Comparison of ENCODE assay signal across 8 mouse cellular contexts in the genomic region with DNA sequence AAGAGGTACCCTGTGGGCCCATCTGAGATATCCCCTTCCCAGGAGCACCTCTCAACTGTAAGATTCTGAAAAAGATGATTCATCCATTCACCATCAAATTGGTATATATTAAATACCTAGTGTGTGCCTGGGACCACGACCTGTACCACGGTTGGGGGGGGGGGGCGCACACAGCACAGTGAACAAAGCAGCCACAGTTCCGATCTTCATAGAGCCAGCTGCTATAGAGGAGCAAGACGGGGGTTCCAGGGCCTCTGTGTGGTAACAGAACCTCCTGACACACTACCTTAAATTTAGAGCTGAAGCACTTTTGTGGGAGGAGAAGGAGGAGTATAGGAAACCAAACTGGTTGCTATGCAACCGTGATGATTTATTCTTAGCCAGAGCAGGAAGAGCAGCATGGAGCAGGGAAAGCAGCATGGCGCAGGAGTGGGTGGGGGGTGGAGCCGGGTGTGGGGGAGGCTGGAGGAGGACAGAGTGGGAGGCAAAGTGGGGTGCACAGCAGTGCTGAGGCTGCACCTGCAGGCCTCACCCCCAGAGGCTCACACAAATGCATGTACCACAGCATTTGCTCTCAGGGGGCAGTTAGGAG.
DNase-seq lines count a peak whose midpoint lies in the region; ATAC-seq lines count a peak whose summit lies in the region.

No protein-coding gene starts in this region.

- H3K9ac ChIP-seq in hindbrain, embryonic 11.5 days (ENCODE audit: low read depth, low read length) = no peak overlapping the region
- H3K9ac ChIP-seq in embryonic facial prominence, embryonic 15.5 days = no peak overlapping the region
- no peak overlapping the region for H3K9ac ChIP-seq in intestine, embryonic 16.5 days (ENCODE audit: low read depth, low read length)
- no peak overlapping the region for H3K9ac ChIP-seq in limb, embryonic 15.5 days

- H3K4me2 ChIP-seq in hindbrain, embryonic 11.5 days (replicated peaks; ENCODE audit: low read depth, low read length) = no peak overlapping the region
- H3K4me2 ChIP-seq in embryonic facial prominence, embryonic 15.5 days (replicated peaks) = no peak overlapping the region
- H3K4me2 ChIP-seq in intestine, embryonic 16.5 days (ENCODE audit: low read depth, low read length) = no peak overlapping the region
- H3K4me2 ChIP-seq in limb, embryonic 15.5 days = no peak overlapping the region

- H3K27ac ChIP-seq in hindbrain, embryonic 11.5 days (ENCODE audit: low read depth, low read length) = no peak overlapping the region
- no peak overlapping the region for H3K27ac ChIP-seq in hindbrain, embryonic 10.5 days
- no peak overlapping the region for H3K27ac ChIP-seq in embryonic facial prominence, embryonic 15.5 days (replicated peaks)
- no peak overlapping the region for H3K27ac ChIP-seq in intestine, embryonic 16.5 days (ENCODE audit: low read length)
- H3K27ac ChIP-seq in limb, embryonic 15.5 days = no peak overlapping the region

- peaks cover 19% of the 10 kb centered on the region for H3K4me1 ChIP-seq in hindbrain, embryonic 11.5 days (replicated peaks; ENCODE audit: control insufficient read depth, insufficient read depth, low read length)
- peaks cover 73% of the 10 kb centered on the region for H3K4me1 ChIP-seq in hindbrain, embryonic 10.5 days (replicated peaks)
- peaks cover 14% of the 10 kb centered on the region for H3K4me1 ChIP-seq in embryonic facial prominence, embryonic 15.5 days
- peaks cover 11% of the 10 kb centered on the region for H3K4me1 ChIP-seq in intestine, embryonic 16.5 days (ENCODE audit: control insufficient read depth, insufficient read depth, low read length)
- H3K4me1 ChIP-seq in limb, embryonic 15.5 days = peaks cover 18% of the 10 kb centered on the region

- ATAC-seq in hindbrain, embryonic 11.5 days (ENCODE audit: low FRiP score) = peak; percentile 75; the same call in 1 of the 2 replicates
- peak; percentile 69 for ATAC-seq in embryonic facial prominence, embryonic 15.5 days (ENCODE audit: insufficient number of reproducible peaks, low FRiP score, low TSS enrichment, low read depth)
- peak; percentile 31; the same call in 1 of the 2 replicates for ATAC-seq in intestine, embryonic 16.5 days
- peak; percentile 61; the same call in 1 of the 2 replicates for ATAC-seq in limb, embryonic 15.5 days (ENCODE audit: insufficient number of reproducible peaks, low FRiP score, low TSS enrichment, low read depth)

- no peak overlapping the region for H3K4me3 ChIP-seq in hindbrain, embryonic 11.5 days (ENCODE audit: low read depth, low read length)
- no peak overlapping the region for H3K4me3 ChIP-seq in hindbrain, embryonic 10.5 days
- no peak overlapping the region for H3K4me3 ChIP-seq in embryonic facial prominence, embryonic 15.5 days (replicated peaks)
- H3K4me3 ChIP-seq in intestine, embryonic 16.5 days (ENCODE audit: low read length) = no peak overlapping the region
- H3K4me3 ChIP-seq in limb, embryonic 15.5 days = no peak overlapping the region

- H3K27me3 ChIP-seq in hindbrain, embryonic 11.5 days (ENCODE audit: control insufficient read depth, insufficient read depth, low read length) = no peaks in the 10 kb centered on the region
- H3K27me3 ChIP-seq in hindbrain, embryonic 10.5 days (ENCODE audit: insufficient read depth, poor library complexity, severe bottlenecking) = no peaks in the 10 kb centered on the region
- H3K27me3 ChIP-seq in embryonic facial prominence, embryonic 15.5 days = no peaks in the 10 kb centered on the region
- H3K27me3 ChIP-seq in intestine, embryonic 16.5 days (replicated peaks; ENCODE audit: control insufficient read depth, insufficient read depth, low read length) = no peaks in the 10 kb centered on the region
- no peaks in the 10 kb centered on the region for H3K27me3 ChIP-seq in limb, embryonic 15.5 days

- WGBS in hindbrain, embryonic 11.5 days = 37% methylated on average over 8 of the region's 8 CpGs
- WGBS in hindbrain, embryonic 10.5 days = 49% methylated on average over 8 of the region's 8 CpGs
- 51% methylated on average over 8 of the region's 8 CpGs for WGBS in embryonic facial prominence, embryonic 15.5 days
- 41% methylated on average over 8 of the region's 8 CpGs for WGBS in intestine, embryonic 16.5 days
- WGBS in limb, embryonic 15.5 days = 44% methylated on average over 8 of the region's 8 CpGs

- peak; percentile 39 for DNase-seq in hindbrain, embryonic 11.5 days (ENCODE audit: low spot score)
- DNase-seq in hindbrain, embryonic 10.5 days (ENCODE audit: low spot score) = no peak
- DNase-seq in thymus, postnatal 10 days (ENCODE audit: low spot score in 2 of 2) = peak; percentile 11 to 17
- no peak for DNase-seq in ovary, postnatal 14 days (ENCODE audit: low spot score)
- no peak for DNase-seq in cerebellum, postnatal 25 days

- no peaks in the 10 kb centered on the region for H3K9me3 ChIP-seq in hindbrain, embryonic 11.5 days (ENCODE audit: control insufficient read depth, low read length)
- no peaks in the 10 kb centered on the region for H3K9me3 ChIP-seq in hindbrain, embryonic 10.5 days
- no peaks in the 10 kb centered on the region for H3K9me3 ChIP-seq in embryonic facial prominence, embryonic 15.5 days (replicated peaks)
- no peaks in the 10 kb centered on the region for H3K9me3 ChIP-seq in intestine, embryonic 16.5 days (ENCODE audit: control insufficient read depth, low read length)
- H3K9me3 ChIP-seq in limb, embryonic 15.5 days = no peaks in the 10 kb centered on the region

- H3K36me3 ChIP-seq in hindbrain, embryonic 11.5 days (ENCODE audit: control insufficient read depth, insufficient read depth, low read length) = no peaks in the 10 kb centered on the region
- H3K36me3 ChIP-seq in hindbrain, embryonic 10.5 days = no peaks in the 10 kb centered on the region
- H3K36me3 ChIP-seq in embryonic facial prominence, embryonic 15.5 days = no peaks in the 10 kb centered on the region
- no peaks in the 10 kb centered on the region for H3K36me3 ChIP-seq in intestine, embryonic 16.5 days (ENCODE audit: control insufficient read depth, insufficient read depth, low read length)
- H3K36me3 ChIP-seq in limb, embryonic 15.5 days = no peaks in the 10 kb centered on the region

Comparison
In these comparisons a context has a peak if more than half of its experiments do, and no peak if none do; other contexts are left out.
1. DNase-seq: peak in hindbrain, embryonic 11.5 days (single experiment) and thymus, postnatal 10 days (2 of 2); none in hindbrain, embryonic 10.5 days (single experiment), ovary, postnatal 14 days (single experiment) and cerebellum, postnatal 25 days (0 of 2).
2. Peak in every context shown above with its lines, with median percentiles within 50 percentile points of each other: ATAC-seq.